Mouse (Mus musculus): ENCODE results near the gene Slc25a48. TPM values are rescaled to one million over a fixed set of nuclear protein-coding genes. Genes with fewer than 3 reads are reported as not detected.
A peak's percentile ranks its signal among the peaks of the same experiment; 100 is the strongest.

Slc25a48 gene
- polyA plus RNA-seq, 1 experiment from 2014 or later, result 0.08 TPM

DNA sequence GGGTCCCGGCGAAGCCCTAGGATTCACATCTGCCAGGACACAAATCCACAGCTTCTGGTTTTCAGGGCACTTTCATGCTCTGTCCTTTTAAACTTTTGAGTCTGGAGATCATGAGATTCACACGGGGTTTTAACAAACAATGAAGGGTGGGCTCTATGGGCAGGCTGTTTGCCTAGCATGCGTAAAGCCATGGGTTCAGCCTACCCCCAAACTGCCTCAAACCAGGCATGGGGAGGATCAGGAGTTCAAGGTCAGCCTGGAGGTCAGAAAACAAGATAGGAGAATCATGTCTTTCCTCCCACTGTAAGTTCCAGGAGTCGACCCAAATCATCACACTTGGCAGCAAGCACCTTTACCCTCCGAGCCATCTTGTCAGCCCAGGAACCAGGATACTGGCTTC is 18.6 kb upstream of the Slc25a48 start:
- Histone ChIP-seq H3K36me3 (replicated peaks; ENCODE audit: control insufficient read depth, insufficient read depth, low read depth, low read length) (no peaks in the 10 kb centered on the region), H3K27me3 (ENCODE audit: control insufficient read depth, insufficient read depth, low read length) (no peaks in the 10 kb centered on the region), H3K4me2 (ENCODE audit: low read depth, low read length) (no peak overlapping the region), H3K27ac (replicated peaks; ENCODE audit: low read depth, low read length) (no peak overlapping the region), H3K4me3 (ENCODE audit: low read depth, low read length) (no peak overlapping the region), H3K9ac (replicated peaks; ENCODE audit: low read length) (no peak overlapping the region), H3K9me3 (replicated peaks; ENCODE audit: control insufficient read depth, low read length) (no peaks in the 10 kb centered on the region), H3K4me1 (ENCODE audit: control insufficient read depth, insufficient read depth, low read length) (no peaks in the 10 kb centered on the region; the same call in 1 of the 2 replicates)
- whole genome bisulfite sequencing, result 72% methylated on average over 6 of the region's 6 CpGs
- ATAC-seq (replicated peaks; ENCODE audit: insufficient number of reproducible peaks, low FRiP score, low TSS enrichment, low read depth), result no peak
- no peak for DNase-seq (ENCODE audit: low spot score)

- Histone ChIP-seq H3K9ac (replicated peaks; ENCODE audit: low read length) (peak overlapping the region; percentile 25; the same call in 1 of the 2 replicates), H3K4me2 (ENCODE audit: low read depth, low read length) (no peak overlapping the region), H3K4me1 (ENCODE audit: control insufficient read depth, insufficient read depth, low read length) (no peaks in the 10 kb centered on the region; the same call in 1 of the 2 replicates), H3K27me3 (ENCODE audit: control insufficient read depth, insufficient read depth, low read length) (no peaks in the 10 kb centered on the region), H3K36me3 (replicated peaks; ENCODE audit: control insufficient read depth, insufficient read depth, low read depth, low read length) (no peaks in the 10 kb centered on the region), H3K9me3 (replicated peaks; ENCODE audit: control insufficient read depth, low read length) (no peaks in the 10 kb centered on the region), H3K27ac (replicated peaks; ENCODE audit: low read depth, low read length) (no peak overlapping the region), H3K4me3 (ENCODE audit: low read depth, low read length) (no peak overlapping the region)
- ATAC-seq (replicated peaks; ENCODE audit: insufficient number of reproducible peaks, low FRiP score, low TSS enrichment, low read depth) (no peak), DNase-seq (ENCODE audit: low spot score) (peak; percentile 91)
- 21% methylated on average over 16 of the region's 16 CpGs for WGBS
Observed at GRCm38 (mm10) chr13:56422072-56422723, 16.0 kb upstream of the Slc25a48 start.

GRCm38 (mm10) chr13:56425931-56426330 is 12.2 kb upstream of the Slc25a48 start:
- ATAC-seq (replicated peaks; ENCODE audit: insufficient number of reproducible peaks, low FRiP score, low TSS enrichment, low read depth), result no peak
- WGBS, result 81% methylated on average over 7 of the region's 7 CpGs

DNA sequence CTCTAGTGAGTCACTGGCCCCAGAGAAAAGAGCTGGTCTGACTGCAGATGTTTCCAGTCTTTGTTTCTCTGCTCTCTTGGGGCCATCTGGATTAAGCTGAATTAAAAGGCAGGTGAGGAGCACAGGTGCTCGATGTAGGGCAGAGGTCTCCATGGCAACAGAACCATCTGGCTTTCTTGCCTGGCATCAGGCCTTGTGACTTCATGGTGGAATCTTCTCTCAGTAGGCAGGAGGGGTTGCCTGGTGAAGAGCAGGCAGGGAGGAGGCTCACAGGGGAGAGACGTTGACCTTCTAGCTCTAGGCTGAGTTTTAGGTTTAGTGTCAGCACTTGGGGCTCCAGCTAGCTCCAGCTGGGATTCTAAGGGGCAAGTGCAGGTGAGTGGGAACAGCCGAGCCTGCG is 11.8 kb upstream of the Slc25a48 start, which contains the start of gene Gm3045:
Gene Gm3045 (plus strand): TSS at position 230 of the 400 bp plus-strand sequence.
- no peak for DNase-seq (ENCODE audit: low spot score)
- Histone ChIP-seq H3K9me3 (replicated peaks; ENCODE audit: control insufficient read depth, low read length) (no peaks in the 10 kb centered on the region), H3K9ac (replicated peaks; ENCODE audit: low read length) (no peak within 1 kb of the TSS), H3K27ac (replicated peaks; ENCODE audit: low read depth, low read length) (no peak within 1 kb of the TSS), H3K4me1 (ENCODE audit: control insufficient read depth, insufficient read depth, low read length) (no peaks in the 10 kb centered on the region; the same call in 1 of the 2 replicates), H3K36me3 (replicated peaks; ENCODE audit: control insufficient read depth, insufficient read depth, low read depth, low read length) (no peaks in the 10 kb centered on the region), H3K27me3 (ENCODE audit: control insufficient read depth, insufficient read depth, low read length) (no peaks in the 10 kb centered on the region), H3K4me2 (ENCODE audit: low read depth, low read length) (no peak within 1 kb of the TSS), H3K4me3 (ENCODE audit: low read depth, low read length) (no peak within 1 kb of the TSS)
- 73% methylated on average over 4 of the region's 4 CpGs for WGBS
- no peak for ATAC-seq (replicated peaks; ENCODE audit: insufficient number of reproducible peaks, low FRiP score, low TSS enrichment, low read depth)

More at GRCm38 (mm10) chr13:56425931-56426330, 12.2 kb upstream of the Slc25a48 start:
- no peak overlapping the region for H3K9ac ChIP-seq (replicated peaks; ENCODE audit: low read length)
- H3K27me3 ChIP-seq (ENCODE audit: control insufficient read depth, insufficient read depth, low read length), result no peaks in the 10 kb centered on the region
- no peak overlapping the region for H3K4me3 ChIP-seq (ENCODE audit: low read depth, low read length)
- H3K36me3 ChIP-seq (replicated peaks; ENCODE audit: control insufficient read depth, insufficient read depth, low read depth, low read length), result no peaks in the 10 kb centered on the region
- H3K27ac ChIP-seq (replicated peaks; ENCODE audit: low read depth, low read length), result no peak overlapping the region
- no peaks in the 10 kb centered on the region for H3K9me3 ChIP-seq (replicated peaks; ENCODE audit: control insufficient read depth, low read length)
- DNase-seq (ENCODE audit: low spot score), result no peak
- H3K4me1 ChIP-seq (ENCODE audit: control insufficient read depth, insufficient read depth, low read length), result no peaks in the 10 kb centered on the region; the same call in 1 of the 2 replicates
- no peak overlapping the region for H3K4me2 ChIP-seq (ENCODE audit: low read depth, low read length)

- peak; percentile 72 for ATAC-seq (replicated peaks; ENCODE audit: insufficient number of reproducible peaks, low FRiP score, low TSS enrichment, low read depth)
- Histone ChIP-seq H3K27ac (replicated peaks; ENCODE audit: low read depth, low read length) (no peak overlapping the region), H3K4me3 (ENCODE audit: low read depth, low read length) (no peak overlapping the region), H3K9ac (replicated peaks; ENCODE audit: low read length) (no peak overlapping the region), H3K36me3 (replicated peaks; ENCODE audit: control insufficient read depth, insufficient read depth, low read depth, low read length) (no peaks in the 10 kb centered on the region), H3K9me3 (replicated peaks; ENCODE audit: control insufficient read depth, low read length) (no peaks in the 10 kb centered on the region), H3K4me2 (ENCODE audit: low read depth, low read length) (no peak overlapping the region), H3K27me3 (ENCODE audit: control insufficient read depth, insufficient read depth, low read length) (no peaks in the 10 kb centered on the region), H3K4me1 (ENCODE audit: control insufficient read depth, insufficient read depth, low read length) (no peaks in the 10 kb centered on the region)
- WGBS, result 37% methylated on average over 16 of the region's 16 CpGs
- peak; percentile 90 for DNase-seq (ENCODE audit: low spot score)
Observed at GRCm38 (mm10) chr13:56428724-56429500, 9.2 kb upstream of the Slc25a48 start.

- no peak overlapping the region for H3K9ac ChIP-seq (replicated peaks; ENCODE audit: low read length)
- no peak overlapping the region for H3K27ac ChIP-seq (replicated peaks; ENCODE audit: low read depth, low read length)
- no peak for ATAC-seq (replicated peaks; ENCODE audit: insufficient number of reproducible peaks, low FRiP score, low TSS enrichment, low read depth)
Observed at GRCm38 (mm10) chr13:56432496-56432895, 5.7 kb upstream of the Slc25a48 start.

GRCm38 (mm10) chr13:56433466-56433865 is 4.7 kb upstream of the Slc25a48 start:
- DNase-seq (ENCODE audit: low spot score) (peak; percentile 87), ATAC-seq (replicated peaks; ENCODE audit: insufficient number of reproducible peaks, low FRiP score, low TSS enrichment, low read depth) (no peak)
- no peak overlapping the region for H3K27ac ChIP-seq (replicated peaks; ENCODE audit: low read depth, low read length)
- WGBS, result 15% methylated on average over 10 of the region's 10 CpGs
- no peak overlapping the region for H3K4me3 ChIP-seq (ENCODE audit: low read depth, low read length)
- no peak overlapping the region for H3K4me2 ChIP-seq (ENCODE audit: low read depth, low read length)
- peaks cover 19% of the 10 kb centered on the region for H3K27me3 ChIP-seq (ENCODE audit: control insufficient read depth, insufficient read depth, low read length)
- H3K9me3 ChIP-seq (replicated peaks; ENCODE audit: control insufficient read depth, low read length), result no peaks in the 10 kb centered on the region
- H3K4me1 ChIP-seq (ENCODE audit: control insufficient read depth, insufficient read depth, low read length), result peaks cover 2% of the 10 kb centered on the region
- H3K9ac ChIP-seq (replicated peaks; ENCODE audit: low read length), result no peak overlapping the region
- no peaks in the 10 kb centered on the region for H3K36me3 ChIP-seq (replicated peaks; ENCODE audit: control insufficient read depth, insufficient read depth, low read depth, low read length)

More at GRCm38 (mm10) chr13:56432496-56432895, 5.7 kb upstream of the Slc25a48 start:
- Histone ChIP-seq H3K9me3 (replicated peaks; ENCODE audit: control insufficient read depth, low read length) (no peaks in the 10 kb centered on the region), H3K4me3 (ENCODE audit: low read depth, low read length) (no peak overlapping the region), H3K27me3 (ENCODE audit: control insufficient read depth, insufficient read depth, low read length) (peaks cover 11% of the 10 kb centered on the region), H3K4me1 (ENCODE audit: control insufficient read depth, insufficient read depth, low read length) (no peaks in the 10 kb centered on the region), H3K4me2 (ENCODE audit: low read depth, low read length) (no peak overlapping the region), H3K36me3 (replicated peaks; ENCODE audit: control insufficient read depth, insufficient read depth, low read depth, low read length) (no peaks in the 10 kb centered on the region)
- DNase-seq (ENCODE audit: low spot score), result no peak
- 76% methylated on average over 6 of the region's 12 CpGs for WGBS

GRCm38 (mm10) chr13:56434311-56434751 is 3.8 kb upstream of the Slc25a48 start:
- peaks cover 6% of the 10 kb centered on the region for H3K4me1 ChIP-seq (ENCODE audit: control insufficient read depth, insufficient read depth, low read length)
- H3K36me3 ChIP-seq (replicated peaks; ENCODE audit: control insufficient read depth, insufficient read depth, low read depth, low read length), result no peaks in the 10 kb centered on the region
- no peaks in the 10 kb centered on the region for H3K9me3 ChIP-seq (replicated peaks; ENCODE audit: control insufficient read depth, low read length)
- ATAC-seq (replicated peaks; ENCODE audit: insufficient number of reproducible peaks, low FRiP score, low TSS enrichment, low read depth) (no peak), DNase-seq (ENCODE audit: low spot score) (no peak)
- H3K4me2 ChIP-seq (ENCODE audit: low read depth, low read length), result no peak overlapping the region
- peaks cover 28% of the 10 kb centered on the region for H3K27me3 ChIP-seq (ENCODE audit: control insufficient read depth, insufficient read depth, low read length)
- WGBS, result 72% methylated on average over 9 of the region's 9 CpGs
- H3K9ac ChIP-seq (replicated peaks; ENCODE audit: low read length), result no peak overlapping the region
- no peak overlapping the region for H3K27ac ChIP-seq (replicated peaks; ENCODE audit: low read depth, low read length)
- H3K4me3 ChIP-seq (ENCODE audit: low read depth, low read length), result no peak overlapping the region
